Mouse (Mus musculus) fibroblast of lung, adult 2 months (primary cell): ENCODE results near the gene Zbtb20.

Source experiments
- DNase-seq: peaks from one replicate; pipeline ENCODE4 v3.0.0-alpha.2; 2011; ENCODE audit warnings: low read depth

Gene Zbtb20

GRCm38 (mm10) chr16:42875852-42875980 is at the start of gene Zbtb20:
Zbtb20 (plus strand) TSS chr16:42875881.
- no peak for DNase-seq

- DNase-seq = no peak
Observed at GRCm38 (mm10) chr16:42835940-42836339, 39.7 kb upstream of the Zbtb20 start.

- no peak for DNase-seq
Observed at GRCm38 (mm10) chr16:42836404-42837120, 39.1 kb upstream of the Zbtb20 start.

- DNase-seq = no peak
Observed at GRCm38 (mm10) chr16:42838226-42838625, 37.5 kb upstream of the Zbtb20 start.

- DNase-seq = no peak
Observed at GRCm38 (mm10) chr16:42857564-42858183, 18.0 kb upstream of the Zbtb20 start.

- no peak for DNase-seq
Observed at GRCm38 (mm10) chr16:42859251-42859650, 16.4 kb upstream of the Zbtb20 start.

GRCm38 (mm10) chr16:42863231-42863630 is 12.4 kb upstream of the Zbtb20 start:
- no peak for DNase-seq

GRCm38 (mm10) chr16:42866061-42866460 is 9.6 kb upstream of the Zbtb20 start:
- DNase-seq = no peak

- DNase-seq = no peak
Observed at GRCm38 (mm10) chr16:42872101-42872500, 3.6 kb upstream of the Zbtb20 start.

- DNase-seq = no peak
Observed at GRCm38 (mm10) chr16:42873942-42874341, 1.7 kb upstream of the Zbtb20 start.

GRCm38 (mm10) chr16:42874456-42874855 is 1.2 kb upstream of the Zbtb20 start:
- no peak for DNase-seq

GRCm38 (mm10) chr16:42874910-42875851 is 500 bp upstream of the Zbtb20 start:
- DNase-seq = peak; percentile 100

GRCm38 (mm10) chr16:42876021-42877000 is 630 bp downstream of the Zbtb20 start:
- peak; percentile 34 for DNase-seq

- no peak for DNase-seq
Observed at GRCm38 (mm10) chr16:42880046-42880445, 4.4 kb downstream of the Zbtb20 start.

GRCm38 (mm10) chr16:42885538-42885937 is 9.9 kb downstream of the Zbtb20 start:
- DNase-seq = no peak

- DNase-seq = no peak
Observed at GRCm38 (mm10) chr16:42885964-42886363, 10.3 kb downstream of the Zbtb20 start.

- no peak for DNase-seq
Observed at GRCm38 (mm10) chr16:42897125-42897693, 21.5 kb downstream of the Zbtb20 start.

- DNase-seq = no peak
Observed at GRCm38 (mm10) chr16:42900328-42900727, 24.6 kb downstream of the Zbtb20 start.

GRCm38 (mm10) chr16:42907283-42907701 is 31.6 kb downstream of the Zbtb20 start:
- DNase-seq = no peak

- DNase-seq = no peak
Observed at GRCm38 (mm10) chr16:42908381-42908780, 32.7 kb downstream of the Zbtb20 start.

GRCm38 (mm10) chr16:42908896-42909295 is 33.2 kb downstream of the Zbtb20 start:
- no peak for DNase-seq

GRCm38 (mm10) chr16:42910016-42910415 is 34.3 kb downstream of the Zbtb20 start:
- DNase-seq = no peak
